Mouse (Mus musculus): ENCODE measurements around the gene Trir.

GRCm38 (mm10) chr8:84982499-84983011 is 44.1 kb upstream of the Trir start:
- no peak for TF ChIP-seq POLR2A (IDR thresholded peaks at IDR 0.05; ENCODE audit: insufficient read length, low read depth)
- TF ChIP-seq E2F4 (IDR thresholded peaks at IDR 0.05; ENCODE audit: insufficient read depth), result no peak
- TF ChIP-seq MYOD1 (IDR thresholded peaks at IDR 0.05; ENCODE audit: control insufficient read depth in 1 of 3, insufficient read length in 2 of 3, low read depth in 2 of 3), result no peak
- TF ChIP-seq SRF (IDR thresholded peaks at IDR 0.05; ENCODE audit: control insufficient read depth, insufficient read length, low read depth), result no peak
- no peak for TF ChIP-seq REST (IDR thresholded peaks at IDR 0.05; ENCODE audit: insufficient read depth, insufficient read length)
- TF ChIP-seq POLR2AphosphoS2 (IDR thresholded peaks at IDR 0.05; ENCODE audit: insufficient read length, low read depth), result no peak
- no peak for TF ChIP-seq CEBPB (IDR thresholded peaks at IDR 0.05; ENCODE audit: insufficient read depth, poor library complexity, severe bottlenecking)
- no peak for TF ChIP-seq MYOG (IDR thresholded peaks at IDR 0.05; ENCODE audit: control insufficient read depth in 1 of 3, insufficient read depth in 1 of 3, insufficient read length in 2 of 3, low read depth in 2 of 3)
- TF ChIP-seq MAX (IDR thresholded peaks at IDR 0.05; ENCODE audit: low read depth), result no peak

Data from myocyte (in vitro differentiated cells).